Mouse (Mus musculus): Measurements from ENCODE around the gene Cdc14b. TPM values are rescaled to one million over a fixed set of nuclear protein-coding genes. Genes with fewer than 3 reads are reported as not detected.

Gene Cdc14b
- polyA plus RNA-seq, 1 experiment from 2014 or later = 9.1 TPM

- 88% methylated on average over 11 of the region's 11 CpGs for WGBS
- peaks cover 7% of the 10 kb centered on the region; the same call in 1 of the 2 replicates for H3K4me1 ChIP-seq
- ATAC-seq (ENCODE audit: low FRiP score, low read depth) = no peak
- H3K36me3 ChIP-seq = no peaks in the 10 kb centered on the region
- H3K27me3 ChIP-seq = no peaks in the 10 kb centered on the region
- no peak overlapping the region for H3K27ac ChIP-seq (replicated peaks)
- H3K9ac ChIP-seq (replicated peaks) = no peak overlapping the region
- H3K4me2 ChIP-seq (replicated peaks) = no peak overlapping the region
- H3K4me3 ChIP-seq = no peak overlapping the region
- no peaks in the 10 kb centered on the region for H3K9me3 ChIP-seq
Observed at GRCm38 (mm10) chr13:64309842-64310241, 34.8 kb upstream of the Cdc14b start.

- Histone ChIP-seq H3K27ac (replicated peaks) (no peak overlapping the region), H3K36me3 (no peaks in the 10 kb centered on the region), H3K9ac (replicated peaks) (no peak overlapping the region), H3K4me2 (replicated peaks) (no peak overlapping the region), H3K27me3 (no peaks in the 10 kb centered on the region), H3K4me1 (peaks cover 7% of the 10 kb centered on the region; the same call in 1 of the 2 replicates), H3K4me3 (no peak overlapping the region), H3K9me3 (no peaks in the 10 kb centered on the region)
- WGBS = 76% methylated on average over 5 of the region's 5 CpGs
- ATAC-seq (ENCODE audit: low FRiP score, low read depth) = no peak
Observed at GRCm38 (mm10) chr13:64309036-64309435, 33.9 kb upstream of the Cdc14b start.

GRCm38 (mm10) chr13:64307508-64307907 is 32.4 kb upstream of the Cdc14b start:
- ATAC-seq (ENCODE audit: low FRiP score, low read depth) = no peak
- peaks cover 7% of the 10 kb centered on the region; the same call in 1 of the 2 replicates for H3K4me1 ChIP-seq
- H3K9ac ChIP-seq (replicated peaks) = no peak overlapping the region
- no peak overlapping the region for H3K4me3 ChIP-seq
- no peaks in the 10 kb centered on the region for H3K9me3 ChIP-seq
- no peak overlapping the region for H3K4me2 ChIP-seq (replicated peaks)
- no peaks in the 10 kb centered on the region for H3K27me3 ChIP-seq
- H3K36me3 ChIP-seq = no peaks in the 10 kb centered on the region
- 89% methylated on average over 5 of the region's 5 CpGs for WGBS
- H3K27ac ChIP-seq (replicated peaks) = no peak overlapping the region

- H3K4me3 ChIP-seq = no peak overlapping the region
- H3K4me2 ChIP-seq (replicated peaks) = no peak overlapping the region
- H3K9me3 ChIP-seq = no peaks in the 10 kb centered on the region
- 76% methylated on average over 3 of the region's 3 CpGs for WGBS
- no peaks in the 10 kb centered on the region for H3K36me3 ChIP-seq
- no peaks in the 10 kb centered on the region for H3K27me3 ChIP-seq
- no peak overlapping the region for H3K27ac ChIP-seq (replicated peaks)
- ATAC-seq (ENCODE audit: low FRiP score, low read depth) = peak; percentile 49
- no peaks in the 10 kb centered on the region for H3K4me1 ChIP-seq
- H3K9ac ChIP-seq (replicated peaks) = no peak overlapping the region
Observed at GRCm38 (mm10) chr13:64306078-64306477, 31.0 kb upstream of the Cdc14b start.

GRCm38 (mm10) chr13:64299069-64299468 is 24.0 kb upstream of the Cdc14b start:
- 91% methylated on average over 1 of the region's 1 CpGs for WGBS
- Histone ChIP-seq H3K4me3 (no peak overlapping the region), H3K9me3 (no peaks in the 10 kb centered on the region), H3K9ac (replicated peaks) (no peak overlapping the region), H3K27me3 (no peaks in the 10 kb centered on the region), H3K4me2 (replicated peaks) (no peak overlapping the region), H3K27ac (replicated peaks) (no peak overlapping the region), H3K4me1 (no peaks in the 10 kb centered on the region), H3K36me3 (no peaks in the 10 kb centered on the region)
- ATAC-seq (ENCODE audit: low FRiP score, low read depth) = no peak

GRCm38 (mm10) chr13:64286791-64287190 is 11.7 kb upstream of the Cdc14b start:
- Histone ChIP-seq H3K4me3 (no peak overlapping the region), H3K9me3 (peaks cover 4% of the 10 kb centered on the region; the same call in 1 of the 2 replicates), H3K27me3 (no peaks in the 10 kb centered on the region), H3K4me1 (no peaks in the 10 kb centered on the region), H3K27ac (replicated peaks) (no peak overlapping the region), H3K36me3 (no peaks in the 10 kb centered on the region), H3K9ac (replicated peaks) (no peak overlapping the region), H3K4me2 (replicated peaks) (no peak overlapping the region)
- WGBS = 41% methylated on average over 4 of the region's 4 CpGs
- ATAC-seq (ENCODE audit: low FRiP score, low read depth) = no peak

- no peak overlapping the region for H3K4me3 ChIP-seq
- H3K36me3 ChIP-seq = no peaks in the 10 kb centered on the region
- WGBS = 78% methylated on average over 4 of the region's 4 CpGs
- H3K27me3 ChIP-seq = no peaks in the 10 kb centered on the region
- H3K9ac ChIP-seq (replicated peaks) = no peak overlapping the region
- no peak overlapping the region for H3K4me2 ChIP-seq (replicated peaks)
- H3K27ac ChIP-seq (replicated peaks) = no peak overlapping the region
- H3K4me1 ChIP-seq = no peaks in the 10 kb centered on the region
- peaks cover 4% of the 10 kb centered on the region; the same call in 1 of the 2 replicates for H3K9me3 ChIP-seq
- no peak for ATAC-seq (ENCODE audit: low FRiP score, low read depth)
Observed at GRCm38 (mm10) chr13:64286321-64286720, 11.2 kb upstream of the Cdc14b start.

GRCm38 (mm10) chr13:64284676-64285075 is 9.6 kb upstream of the Cdc14b start:
- no peak for ATAC-seq (ENCODE audit: low FRiP score, low read depth)
- Histone ChIP-seq H3K9me3 (peaks cover 4% of the 10 kb centered on the region; the same call in 1 of the 2 replicates), H3K9ac (replicated peaks) (no peak overlapping the region), H3K36me3 (no peaks in the 10 kb centered on the region), H3K4me3 (no peak overlapping the region), H3K27ac (replicated peaks) (no peak overlapping the region), H3K4me2 (replicated peaks) (no peak overlapping the region), H3K27me3 (no peaks in the 10 kb centered on the region), H3K4me1 (no peaks in the 10 kb centered on the region)
- WGBS = 97% methylated on average over 2 of the region's 2 CpGs

GRCm38 (mm10) chr13:64280940-64281339 is 5.8 kb upstream of the Cdc14b start:
- no peak overlapping the region for H3K27ac ChIP-seq (replicated peaks)
- no peak overlapping the region for H3K4me2 ChIP-seq (replicated peaks)
- H3K9me3 ChIP-seq = peaks cover 4% of the 10 kb centered on the region; the same call in 1 of the 2 replicates
- no peaks in the 10 kb centered on the region for H3K4me1 ChIP-seq
- 89% methylated on average over 5 of the region's 5 CpGs for WGBS
- no peak for ATAC-seq (ENCODE audit: low FRiP score, low read depth)
- H3K9ac ChIP-seq (replicated peaks) = no peak overlapping the region
- peaks cover 10% of the 10 kb centered on the region for H3K27me3 ChIP-seq
- H3K36me3 ChIP-seq = no peaks in the 10 kb centered on the region
- H3K4me3 ChIP-seq = no peak overlapping the region

GRCm38 (mm10) chr13:64275754-64276127 is 651 bp upstream of the Cdc14b start:
- Histone ChIP-seq H3K27ac (replicated peaks) (no peak overlapping the region), H3K9ac (replicated peaks) (no peak overlapping the region; the same call in 1 of the 2 replicates), H3K4me2 (replicated peaks) (peak overlapping the region; percentile 99), H3K4me3 (peak overlapping the region; percentile 80), H3K36me3 (no peaks in the 10 kb centered on the region), H3K9me3 (no peaks in the 10 kb centered on the region), H3K27me3 (peaks cover 31% of the 10 kb centered on the region), H3K4me1 (peaks cover 8% of the 10 kb centered on the region; the same call in 1 of the 2 replicates)
- ATAC-seq (ENCODE audit: low FRiP score, low read depth) = no peak
- 12% methylated on average over 9 of the region's 9 CpGs for WGBS

- under 1% methylated on average over 85 of the region's 95 CpGs for WGBS
Observed at GRCm38 (mm10) chr13:64273891-64274844, 922 bp downstream of the Cdc14b start.

GRCm38 (mm10) chr13:64273352-64273751 is 1.7 kb downstream of the Cdc14b start:
- H3K9me3 ChIP-seq = no peaks in the 10 kb centered on the region
- no peak overlapping the region for H3K4me3 ChIP-seq
- H3K27me3 ChIP-seq = peaks cover 31% of the 10 kb centered on the region
- H3K27ac ChIP-seq (replicated peaks) = no peak overlapping the region
- peak overlapping the region; percentile 73; the same call in 1 of the 2 replicates for H3K9ac ChIP-seq (replicated peaks)
- no peak for ATAC-seq (ENCODE audit: low FRiP score, low read depth)
- H3K36me3 ChIP-seq = no peaks in the 10 kb centered on the region
- peak overlapping the region; percentile 99; the same call in 1 of the 2 replicates for H3K4me2 ChIP-seq (replicated peaks)
- 61% methylated on average over 8 of the region's 8 CpGs for WGBS
- peaks cover 8% of the 10 kb centered on the region; the same call in 1 of the 2 replicates for H3K4me1 ChIP-seq

More at GRCm38 (mm10) chr13:64273891-64274844, 922 bp downstream of the Cdc14b start:
- H3K4me2 ChIP-seq (replicated peaks) = peak overlapping the region; percentile 99
- H3K27me3 ChIP-seq = peaks cover 31% of the 10 kb centered on the region
- peak overlapping the region; percentile 80 for H3K4me3 ChIP-seq
- peak; percentile 84 for ATAC-seq (ENCODE audit: low FRiP score, low read depth)
- H3K36me3 ChIP-seq = no peaks in the 10 kb centered on the region
- H3K4me1 ChIP-seq = peaks cover 8% of the 10 kb centered on the region; the same call in 1 of the 2 replicates
- H3K9me3 ChIP-seq = no peaks in the 10 kb centered on the region
- no peak overlapping the region for H3K27ac ChIP-seq (replicated peaks)
- H3K9ac ChIP-seq (replicated peaks) = peak overlapping the region; percentile 73

All from midbrain, embryonic 12.5 days (tissue).